Mouse (Mus musculus): ENCODE data around the gene Usp45.

DNA sequence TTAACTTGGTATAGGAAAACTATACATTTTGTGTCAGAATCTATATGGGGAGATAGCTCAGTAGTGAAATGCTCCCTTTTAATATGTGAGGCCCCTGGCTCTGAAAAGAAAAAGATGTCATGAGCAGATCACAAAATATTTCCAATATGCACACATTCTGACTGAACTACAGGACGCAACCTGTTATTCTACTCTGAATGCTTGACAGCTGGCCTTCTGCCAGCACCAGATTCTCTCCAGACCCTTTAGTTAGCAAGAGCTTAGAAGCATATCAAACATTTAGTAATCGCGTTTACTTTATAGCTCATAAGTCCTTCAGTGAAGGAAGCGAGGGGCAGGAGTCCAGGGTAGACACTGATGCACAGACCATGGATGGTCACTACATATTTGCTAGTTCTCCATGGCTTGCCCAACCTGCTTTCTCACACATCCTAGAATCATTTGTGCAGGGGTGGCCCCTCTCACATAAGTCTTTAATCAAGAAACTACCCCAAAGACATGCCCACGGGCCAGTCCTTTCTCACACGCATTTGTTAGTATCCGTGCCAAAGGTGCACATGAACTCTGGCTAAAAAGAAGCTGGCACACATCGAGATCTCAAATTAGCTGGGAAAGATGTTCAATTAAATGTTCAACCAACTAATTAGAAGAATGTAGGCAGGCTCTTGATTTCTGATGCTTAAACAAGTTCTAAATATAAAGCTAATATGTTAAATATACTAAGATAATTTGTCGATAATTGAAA, 5.4 kb upstream of the Usp45 start:
- TF ChIP-seq POLR2A (IDR thresholded peaks at IDR 0.05; ENCODE audit: borderline replicate concordance, insufficient read depth, low read length), result no peak
- TF ChIP-seq CTCF (IDR thresholded peaks at IDR 0.05; ENCODE audit: borderline replicate concordance, insufficient read depth, low read depth, low read length), result no peak

All from cerebellum, adult 2 months (tissue).